Comparison of ENCODE assay signal across 8 mouse cellular contexts in genomic region chr1:91874633-91875032, GRCm38 (mm10).
DNase-seq lines count a peak whose midpoint lies in the region; ATAC-seq lines count a peak whose summit lies in the region.

No protein-coding gene starts in this region.

- intact Hi-C loops in heart, postnatal 10 days (cut with DNase I): loop anchor here (2.0 to 10.0 kb wide), 5 partner anchors 52 to 352 kb away; no protein-coding TSS in a partner anchor

- no peaks in the 10 kb centered on the region for H3K36me3 ChIP-seq in intestine, embryonic 14.5 days (ENCODE audit: control insufficient read depth, insufficient read depth, low read length)
- H3K36me3 ChIP-seq in intestine, embryonic 15.5 days: no peaks in the 10 kb centered on the region
- no peaks in the 10 kb centered on the region for H3K36me3 ChIP-seq in midbrain, embryonic 13.5 days

- DNase-seq in intestine, embryonic 14.5 days (ENCODE audit: low spot score): peak; percentile 81
- peak; percentile 81 for DNase-seq in adrenal gland, adult 2 months
- peak; percentile 89 for DNase-seq in embryo, embryonic 10.5 days (ENCODE audit: low spot score)
- peak; percentile 81 to 89 for DNase-seq in heart, postnatal 10 days
- peak; percentile 41 for DNase-seq in layer of hippocampus, adult 9-11 months
- peak; percentile 36 for DNase-seq in thymus, postnatal 14 days

- peak; percentile 14; the same call in 1 of the 2 replicates for ATAC-seq in intestine, embryonic 14.5 days (replicated peaks; ENCODE audit: low FRiP score, low TSS enrichment, low read depth)
- ATAC-seq in intestine, embryonic 15.5 days: no peak
- ATAC-seq in midbrain, embryonic 13.5 days: 0 out of 2 replicates have a peak, but pooled peaks have one; percentile 34

- no peak overlapping the region for H3K4me3 ChIP-seq in intestine, embryonic 14.5 days (ENCODE audit: low read depth, low read length)
- H3K4me3 ChIP-seq in intestine, embryonic 15.5 days (replicated peaks): no peak overlapping the region
- H3K4me3 ChIP-seq in midbrain, embryonic 13.5 days (replicated peaks): no peak overlapping the region

- H3K4me2 ChIP-seq in intestine, embryonic 14.5 days (ENCODE audit: low read length): no peak overlapping the region
- no peak overlapping the region for H3K4me2 ChIP-seq in intestine, embryonic 15.5 days (replicated peaks)
- H3K4me2 ChIP-seq in midbrain, embryonic 13.5 days (replicated peaks): no peak overlapping the region

- peaks cover 40% of the 10 kb centered on the region for H3K4me1 ChIP-seq in intestine, embryonic 14.5 days (replicated peaks; ENCODE audit: control insufficient read depth, insufficient read depth, low read length)
- peaks cover 33% of the 10 kb centered on the region for H3K4me1 ChIP-seq in intestine, embryonic 15.5 days (replicated peaks)
- no peaks in the 10 kb centered on the region for H3K4me1 ChIP-seq in midbrain, embryonic 13.5 days (replicated peaks)

- no peak overlapping the region for H3K27ac ChIP-seq in intestine, embryonic 14.5 days (ENCODE audit: low read depth)
- no peak overlapping the region for H3K27ac ChIP-seq in intestine, embryonic 15.5 days
- H3K27ac ChIP-seq in midbrain, embryonic 13.5 days: no peak overlapping the region

- WGBS in intestine, embryonic 14.5 days: 14% methylated on average over 2 of the region's 2 CpGs
- 15% methylated on average over 2 of the region's 2 CpGs for WGBS in intestine, embryonic 15.5 days
- 21% methylated on average over 2 of the region's 2 CpGs for WGBS in midbrain, embryonic 13.5 days

- H3K9ac ChIP-seq in intestine, embryonic 14.5 days (ENCODE audit: low read length): no peak overlapping the region
- no peak overlapping the region for H3K9ac ChIP-seq in intestine, embryonic 15.5 days
- no peak overlapping the region for H3K9ac ChIP-seq in midbrain, embryonic 13.5 days (replicated peaks)

- no peaks in the 10 kb centered on the region for H3K9me3 ChIP-seq in intestine, embryonic 14.5 days (ENCODE audit: control insufficient read depth, low read length)
- no peaks in the 10 kb centered on the region for H3K9me3 ChIP-seq in intestine, embryonic 15.5 days
- H3K9me3 ChIP-seq in midbrain, embryonic 13.5 days: no peaks in the 10 kb centered on the region

- no peaks in the 10 kb centered on the region for H3K27me3 ChIP-seq in intestine, embryonic 14.5 days (replicated peaks; ENCODE audit: control insufficient read depth, insufficient read depth, low read length)
- H3K27me3 ChIP-seq in intestine, embryonic 15.5 days (replicated peaks): no peaks in the 10 kb centered on the region
- no peaks in the 10 kb centered on the region for H3K27me3 ChIP-seq in midbrain, embryonic 13.5 days

Comparison
In these comparisons a context has a peak if more than half of its experiments do, and no peak if none do; other contexts are left out.
1. DNase-seq: peak in every context shown above with its lines; median percentile 89 in embryo, embryonic 10.5 days; 85 in heart, postnatal 10 days; 81 in intestine, embryonic 14.5 days; 81 in adrenal gland, adult 2 months; 41 in layer of hippocampus, adult 9-11 months; 36 in thymus, postnatal 14 days.